Mouse (Mus musculus) kidney, adult 2 months (tissue): ENCODE results near the gene Scn1b. TPM values are rescaled to one million over a fixed set of nuclear protein-coding genes. Genes with fewer than 3 reads are reported as not detected.

ENCODE experiments used
- DNase-seq: peaks from one replicate; pipeline ENCODE4 v3.0.0; 2021
- H3K27ac ChIP-seq: fragments of 200-500 bp; 2 replicates; pipeline ENCODE4 v1.5.1; 2012; ENCODE audit warnings: low read depth, low read length, control low read depth, inconsistent platforms; ENCODE audit not compliant: insufficient read depth
- H3K27me3 ChIP-seq: fragments of 200-500 bp; replicated peaks from 2 replicates; pipeline ENCODE4 v1.6.1; 2012; ENCODE audit warnings: mild to moderate bottlenecking, moderate library complexity, low read length, inconsistent platforms; ENCODE audit not compliant: control insufficient read depth, insufficient read depth
- H3K36me3 ChIP-seq: fragments of 200-500 bp; 2 replicates; pipeline ENCODE4 v1.6.1; 2012; ENCODE audit warnings: mild to moderate bottlenecking, moderate library complexity, low read length, inconsistent platforms; ENCODE audit not compliant: control insufficient read depth, insufficient read depth
- H3K4me1 ChIP-seq: fragments of 200-500 bp; 2 replicates; pipeline ENCODE4 v1.6.1; 2011; ENCODE audit warnings: low read length; ENCODE audit not compliant: control insufficient read depth, insufficient read depth
- H3K4me3 ChIP-seq: fragments of 200-500 bp; 2 replicates; pipeline ENCODE4 v1.5.1; 2011; ENCODE audit warnings: mild to moderate bottlenecking, low read depth, low read length, control low read depth; ENCODE audit not compliant: insufficient read depth
- CTCF ChIP-seq: fragments of 200-500 bp; conservative IDR thresholded peaks from 2 replicates; pipeline ENCODE4 v1.5.1; 2011; ENCODE audit warnings: low read depth, mild to moderate bottlenecking, control low read depth, low read length, moderate library complexity, mixed read lengths; ENCODE audit not compliant: insufficient read depth, insufficient read length
- POLR2A ChIP-seq: fragments of 200-500 bp; IDR thresholded peaks from one replicate; pipeline ENCODE4 v1.6.1; 2011; ENCODE audit warnings: low read depth, low read length, control low read depth
- WGBS: fragments of 180-500 bp; shearing (Covaris S2); methylation state at CpG from one replicate; pipeline ENCODE4 v1.1.7; 2018; 5-methylcytosine and 5-hydroxymethylcytosine counted together
- polyA plus RNA-seq: library from polyadenylated mRNA; depleted of rRNA; stranded (reverse); fragments of >200 nt; gene quantifications from 2 replicates; pipeline ENCODE4 v1.2.3, GENCODE M21; 2012

The Scn1b gene
- polyA plus RNA-seq, 1 experiment, result 27.9 TPM

DNA sequence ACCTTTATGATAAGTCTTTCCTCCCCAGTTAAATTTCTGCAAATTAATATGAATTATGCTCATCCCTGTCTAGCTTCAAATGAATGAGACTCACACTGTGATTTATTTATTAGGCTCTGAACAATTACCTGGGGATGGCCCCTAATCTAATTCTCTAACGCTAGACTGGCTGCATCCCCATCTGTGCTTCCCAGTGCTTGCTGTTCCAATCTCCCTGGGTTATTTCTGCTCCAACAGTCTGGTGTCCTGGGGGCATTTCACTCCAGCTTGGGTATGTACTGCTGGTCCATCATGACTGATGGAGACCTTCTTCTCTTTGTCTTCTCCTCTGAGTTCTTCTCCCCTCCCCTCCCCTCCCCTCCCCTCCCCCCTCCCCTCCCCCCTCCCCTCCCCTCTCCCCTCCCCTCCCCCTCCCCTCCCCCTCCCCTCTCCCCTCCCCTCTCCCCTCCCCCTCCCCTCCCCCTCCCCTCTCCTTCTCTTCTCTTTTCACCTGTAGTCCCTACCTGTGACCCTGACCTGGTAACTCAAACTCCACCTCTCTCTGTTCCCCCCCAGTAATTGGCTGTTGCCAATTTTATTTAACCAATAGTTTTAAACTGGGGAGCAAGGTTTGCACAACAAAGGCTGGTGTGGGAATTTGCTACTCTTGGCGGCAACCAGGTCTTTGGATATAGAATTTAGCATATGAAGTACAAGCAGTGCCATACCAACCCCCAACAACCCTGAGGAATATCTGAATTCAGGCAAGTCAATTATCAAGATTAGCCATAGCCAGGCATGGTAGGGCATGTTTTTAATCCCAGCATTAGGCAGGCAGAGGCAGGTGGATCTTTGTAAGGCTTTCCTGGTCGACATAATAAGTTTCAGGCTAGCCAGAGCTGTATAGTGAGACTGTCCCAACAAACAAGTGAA lies 37.1 kb upstream of the Scn1b start:
- Histone ChIP-seq H3K4me1 (no peaks in the 10 kb centered on the region), H3K4me3 (no peak overlapping the region), H3K27me3 (no peaks in the 10 kb centered on the region), H3K36me3 (no peaks in the 10 kb centered on the region), H3K27ac (no peak overlapping the region)
- TF ChIP-seq POLR2A (no peak), CTCF (no peak)
- WGBS, result 72% methylated on average over 3 of the region's 3 CpGs
- no peak for DNase-seq

DNA sequence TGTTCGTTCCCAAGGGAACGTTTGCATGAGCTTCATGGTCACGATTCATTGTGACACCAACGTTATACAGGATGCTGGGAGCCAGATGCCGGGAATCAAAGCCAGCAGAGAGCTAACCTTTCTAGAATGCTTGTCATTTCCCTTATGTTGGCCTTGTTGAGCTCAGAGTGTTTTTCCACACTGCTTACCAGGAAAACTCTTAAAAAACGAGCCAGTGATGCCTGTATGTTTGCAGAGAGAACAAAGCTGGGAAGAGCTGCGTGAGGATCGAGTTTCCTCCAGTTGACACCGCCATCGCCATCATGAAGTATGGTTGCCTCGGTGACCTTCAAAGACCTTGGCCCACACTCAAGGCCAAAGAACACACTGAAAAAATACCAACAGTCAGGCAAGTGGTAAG lies 35.5 kb upstream of the Scn1b start:
- Histone ChIP-seq H3K36me3 (no peaks in the 10 kb centered on the region), H3K4me3 (no peak overlapping the region), H3K27ac (no peak overlapping the region), H3K4me1 (no peaks in the 10 kb centered on the region), H3K27me3 (no peaks in the 10 kb centered on the region)
- no peak for TF ChIP-seq POLR2A
- TF ChIP-seq CTCF, result no peak
- WGBS, result 33% methylated on average over 11 of the region's 11 CpGs
- DNase-seq, result peak; percentile 72

DNA sequence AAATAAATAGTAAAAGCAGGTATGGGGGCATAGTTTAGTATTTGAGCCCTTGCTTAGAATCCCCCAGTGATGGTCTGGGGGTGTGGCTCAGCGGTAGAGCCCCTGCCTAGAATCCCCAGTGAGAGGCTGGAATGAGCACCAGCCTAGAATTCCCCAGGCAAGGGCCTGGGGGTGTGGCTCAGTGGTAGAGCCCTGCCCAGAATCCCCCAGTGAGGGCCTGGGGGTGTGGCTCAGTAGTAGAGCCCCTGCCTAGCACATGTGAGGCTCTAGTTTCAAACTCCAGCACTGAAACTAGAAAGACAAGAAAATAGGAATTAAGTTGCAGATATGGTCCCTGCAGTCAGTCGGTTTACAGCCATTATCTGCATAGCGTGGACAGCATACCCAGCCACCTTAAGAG lies 35.0 kb upstream of the Scn1b start:
- no peak for DNase-seq
- no peaks in the 10 kb centered on the region for H3K36me3 ChIP-seq
- H3K4me1 ChIP-seq, result no peaks in the 10 kb centered on the region
- no peak overlapping the region for H3K4me3 ChIP-seq
- H3K27ac ChIP-seq, result peak overlapping the region; percentile 27; the same call in 1 of the 2 replicates
- TF ChIP-seq CTCF, result no peak
- TF ChIP-seq POLR2A, result no peak
- WGBS, result 63% methylated on average over 3 of the region's 3 CpGs
- no peaks in the 10 kb centered on the region for H3K27me3 ChIP-seq

DNA sequence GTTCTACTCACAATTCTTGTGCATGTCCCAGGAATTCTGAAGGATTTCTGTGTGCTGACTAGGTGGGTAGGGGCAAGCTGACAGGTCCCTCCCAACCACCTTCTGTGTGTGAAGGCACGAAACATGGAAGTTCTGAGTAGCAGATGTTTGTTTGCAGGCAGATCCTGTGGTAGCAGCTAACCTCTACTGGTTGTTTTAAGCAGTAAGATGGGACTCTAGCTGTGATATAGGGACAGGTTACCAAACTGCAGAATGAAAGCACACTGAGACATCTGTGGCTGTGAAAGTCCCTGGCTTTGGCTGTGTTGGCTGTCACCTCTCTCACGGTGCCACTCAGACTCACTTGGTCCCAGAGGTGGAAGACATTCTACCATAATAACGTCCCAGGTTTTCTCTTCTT lies 34.4 kb upstream of the Scn1b start:
- no peak for DNase-seq
- TF ChIP-seq CTCF (no peak), POLR2A (no peak)
- Histone ChIP-seq H3K27ac (no peak overlapping the region), H3K4me1 (no peaks in the 10 kb centered on the region), H3K27me3 (no peaks in the 10 kb centered on the region), H3K4me3 (no peak overlapping the region), H3K36me3 (no peaks in the 10 kb centered on the region)
- 87% methylated on average over 3 of the region's 3 CpGs for WGBS

DNA sequence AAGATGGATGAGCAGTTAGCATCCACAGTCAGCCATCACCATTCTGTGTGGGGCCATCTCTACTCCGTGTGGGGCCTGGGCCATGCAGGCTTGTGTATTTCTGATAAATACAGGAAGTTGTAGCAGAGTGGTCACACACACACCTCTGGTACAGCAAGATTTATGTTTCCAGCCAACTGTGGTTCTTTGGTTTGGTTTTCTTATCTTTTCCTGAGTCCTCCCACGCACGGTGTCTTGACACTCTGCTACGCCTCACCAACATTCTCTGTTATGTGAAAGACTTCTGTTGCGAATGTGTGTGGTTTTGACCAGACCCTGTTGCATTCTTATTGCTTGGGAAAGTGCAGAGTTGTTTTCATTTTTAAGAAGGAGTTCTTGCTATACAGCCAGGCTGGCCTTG lies 34.0 kb upstream of the Scn1b start:
- Histone ChIP-seq H3K4me1 (peaks cover 2% of the 10 kb centered on the region; the same call in 1 of the 2 replicates), H3K36me3 (no peaks in the 10 kb centered on the region), H3K27ac (no peak overlapping the region), H3K27me3 (no peaks in the 10 kb centered on the region), H3K4me3 (no peak overlapping the region)
- no peak for DNase-seq
- 44% methylated on average over 5 of the region's 5 CpGs for WGBS
- TF ChIP-seq CTCF (no peak), POLR2A (no peak)

DNA sequence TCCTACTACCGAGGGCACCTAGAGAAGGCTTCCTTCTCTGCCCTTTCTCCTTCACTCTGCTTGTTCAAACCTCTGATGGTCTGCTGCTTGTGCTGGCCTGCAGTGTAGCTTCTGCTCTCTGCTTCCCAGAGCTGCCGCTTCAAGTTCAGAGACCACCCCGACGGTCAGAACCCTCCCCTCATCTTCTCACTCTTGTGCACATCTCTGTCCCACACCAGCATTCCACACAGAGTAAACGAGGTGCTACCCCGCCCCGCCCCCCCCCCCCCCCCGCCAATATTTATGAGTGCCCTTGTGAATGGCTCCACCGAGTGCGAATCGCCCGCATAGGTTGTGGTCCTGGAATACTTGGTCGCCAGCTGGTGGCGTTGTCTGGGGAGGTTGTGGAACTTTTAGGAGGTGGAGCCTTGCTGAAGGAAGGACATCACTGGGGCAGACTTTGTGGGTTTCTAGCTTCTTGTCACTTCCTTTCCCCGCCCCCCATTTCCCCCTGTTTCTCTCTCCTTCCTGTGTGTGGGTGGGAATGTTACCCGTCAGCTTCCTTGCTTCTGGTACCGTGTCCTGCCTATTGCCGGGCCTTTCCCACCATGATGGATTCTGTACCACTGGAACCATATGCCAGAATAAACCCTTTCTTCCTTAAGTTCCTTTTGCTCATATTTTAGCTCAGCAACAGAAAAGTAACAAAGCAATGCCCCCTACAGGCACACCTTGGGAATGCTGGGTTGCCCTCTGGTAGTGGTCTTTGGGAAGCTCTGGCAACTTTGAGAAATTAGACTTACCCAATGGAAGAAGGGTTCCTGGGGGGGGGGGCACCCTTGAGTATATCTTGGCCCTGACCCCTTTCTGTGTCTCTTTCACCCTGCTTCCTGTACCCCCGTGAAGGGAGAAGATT lies 29.5 kb upstream of the Scn1b start:
- DNase-seq, result peak; percentile 59
- peak overlapping the region; percentile 79 for H3K27ac ChIP-seq
- peaks cover 11% of the 10 kb centered on the region; the same call in 1 of the 2 replicates for H3K4me1 ChIP-seq
- no peaks in the 10 kb centered on the region for H3K27me3 ChIP-seq
- WGBS, result 28% methylated on average over 19 of the region's 19 CpGs
- no peak overlapping the region for H3K4me3 ChIP-seq
- no peaks in the 10 kb centered on the region for H3K36me3 ChIP-seq
- TF ChIP-seq POLR2A, result no peak
- TF ChIP-seq CTCF, result peak; percentile 54
